Comparison of ENCODE assay signal across 10 mouse cellular contexts in the genomic region with DNA sequence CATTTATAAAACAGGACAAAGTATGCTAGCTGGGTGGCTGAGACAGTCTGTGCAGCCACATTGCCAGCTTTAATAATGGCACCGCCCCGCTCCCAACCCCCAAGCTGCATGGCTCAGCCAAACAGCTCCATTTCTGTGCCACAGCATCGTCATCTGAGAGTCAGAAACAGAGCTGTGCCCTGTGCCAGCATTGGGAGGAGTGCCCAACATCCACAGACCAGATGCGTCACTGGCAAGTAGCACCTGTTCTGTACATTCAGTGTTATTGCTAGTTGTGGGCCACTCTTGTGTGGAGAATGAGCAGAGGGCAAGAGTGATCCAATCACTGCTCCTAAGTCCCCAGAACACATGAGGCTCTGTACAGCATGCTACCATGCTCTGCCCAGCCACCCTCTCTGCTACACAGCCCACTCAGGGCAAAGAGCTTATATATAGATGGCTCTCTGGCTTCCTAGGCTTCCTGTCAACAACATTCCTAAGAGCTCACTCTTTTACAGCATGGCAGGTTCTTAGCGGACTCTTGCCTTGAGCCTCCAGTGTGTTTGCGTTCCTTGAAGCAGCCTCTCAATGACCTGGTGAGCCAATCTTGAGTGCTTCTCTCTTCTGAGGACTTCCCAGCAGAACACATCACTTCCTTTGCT. TPM values are rescaled to one million over a fixed set of nuclear protein-coding genes. Genes with fewer than 3 reads are reported as not detected.
DNase-seq lines count a peak whose midpoint lies in the region; ATAC-seq and TF ChIP-seq lines count a peak whose summit lies in the region.
"Had no signal": no experiment of that assay in that cellular context is flagged by ENCODE, and none has a peak within 500 bp of the region (broad histone marks: within the 10 kb centered on the region; RNA-seq: fewer than 3 reads in every experiment).

No protein-coding gene starts in this region.

- WGBS in kidney, adult 2 months: 93% methylated on average over 6 of the region's 6 CpGs

- no peak for TF ChIP-seq CTCF in layer of hippocampus, adult 2 months (conservative IDR thresholded peaks at IDR 0.05)
- TF ChIP-seq CTCF in kidney, adult 2 months (conservative IDR thresholded peaks at IDR 0.05; ENCODE audit: insufficient read depth, insufficient read length, low read depth, low read length): no peak

- no peak overlapping the region for H3K4me3 ChIP-seq in layer of hippocampus, adult 2 months
- no peak overlapping the region for H3K4me3 ChIP-seq in kidney, adult 2 months (ENCODE audit: insufficient read depth, low read depth, low read length)
- H3K4me3 ChIP-seq: erythroblast, embryonic 14.5 days had no signal

- H3K36me3 ChIP-seq in kidney, adult 2 months (ENCODE audit: control insufficient read depth, insufficient read depth, low read length): no peaks in the 10 kb centered on the region

- no peak for TF ChIP-seq POLR2A in kidney, adult 2 months (IDR thresholded peaks at IDR 0.05; ENCODE audit: low read depth, low read length)

- DNase-seq in frontal cortex, postnatal 10 days (ENCODE audit: low spot score in 2 of 2): no peak
- peak; percentile 80 to 81 for DNase-seq in layer of hippocampus, adult 2 months (ENCODE audit: low spot score in 2 of 2)
- peak; percentile 37 for DNase-seq in lung, postnatal 14 days
- no peak for DNase-seq in T-cell, adult 2 months (ENCODE audit: low spot score)
- no peak for DNase-seq in kidney, adult 2 months
- DNase-seq in liver: no peak

- H3K27me3 ChIP-seq in kidney, adult 2 months (replicated peaks; ENCODE audit: control insufficient read depth, insufficient read depth, low read length): no peaks in the 10 kb centered on the region

- peak overlapping the region; percentile 90 for H3K27ac ChIP-seq in layer of hippocampus, adult 2 months
- no peak overlapping the region for H3K27ac ChIP-seq in kidney, adult 2 months (ENCODE audit: insufficient read depth, low read depth, low read length)

- peak; percentile 72 for ATAC-seq in frontal cortex, adult (ENCODE audit: low TSS enrichment)
- ATAC-seq in erythroblast, adult 5-6 weeks (replicated peaks; ENCODE audit: low FRiP score, poor library complexity, severe bottlenecking): peak; percentile 40; the same call in 1 of the 2 replicates
- ATAC-seq: midbrain, embryonic 16.5 days had no signal

- no peaks in the 10 kb centered on the region for H3K4me1 ChIP-seq in kidney, adult 2 months (ENCODE audit: control insufficient read depth, insufficient read depth, low read length)

RNA-seq across cellular contexts. Expression of a gene that starts 20.4 kb away (rescaled TPM):
- total RNA-seq in erythroblast, adult 5-6 weeks (2015; ENCODE audit: low replicate concordance): 37.8 and 40.9 TPM in 2 replicates
- total RNA-seq in erythroblast, adult 5-6 weeks (2017; ENCODE audit: low replicate concordance): 6.3 and 12.1 TPM in 2 replicates
- total RNA-seq in layer of hippocampus, adult 2 months (2021): 10 to 100 TPM; 33.9 to 34.6 TPM
- polyA plus RNA-seq in kidney, adult 2 months (2012; rRNA removed): 31.3 and 36.3 TPM in 2 replicates

Comparison
In these comparisons a context has a peak if more than half of its experiments do, and no peak if none do; other contexts are left out.
1. DNase-seq: peak in layer of hippocampus, adult 2 months (2 of 2) and lung, postnatal 14 days (single experiment); none in frontal cortex, postnatal 10 days (0 of 2), T-cell, adult 2 months (single experiment), kidney, adult 2 months (single experiment) and liver (single experiment).